Mouse (Mus musculus) liver, postnatal 0 days (tissue): Measurements from ENCODE around the gene Pmepa1. TPM values are rescaled to one million over a fixed set of nuclear protein-coding genes. Genes with fewer than 3 reads are reported as not detected.

Experiments used
- ATAC-seq: fragments of 200-750 bp; cut with Nextera tagmentation; 2 replicates; pipeline ENCODE4 v1.8.0; 2017; ENCODE audit warnings: mild to moderate bottlenecking, moderate library complexity
- DNase-seq: peaks from one replicate; pipeline ENCODE4 v3.0.0-alpha.2; 2016
- H3K27ac ChIP-seq: fragments of 300-500 bp; sonication (generic); 2 replicates; pipeline ENCODE4 v1.5.1; 2014; ENCODE audit warnings: antibody characterized with exemption, moderate library complexity, mild to moderate bottlenecking, low read depth
- H3K27me3 ChIP-seq: fragments of 300-500 bp; sonication (generic); 2 replicates; pipeline ENCODE4 v1.6.1; 2014; ENCODE audit warnings: low read length, control low read depth, mixed read lengths; ENCODE audit not compliant: insufficient read depth
- H3K36me3 ChIP-seq: fragments of 300-500 bp; sonication (generic); replicated peaks from 2 replicates; pipeline ENCODE4 v1.6.1; 2014; ENCODE audit warnings: mild to moderate bottlenecking, control low read depth, low read length, moderate library complexity, mixed read lengths; ENCODE audit not compliant: insufficient read depth
- H3K4me1 ChIP-seq: fragments of 300-500 bp; sonication (generic); 2 replicates; pipeline ENCODE4 v1.6.1; 2014; ENCODE audit warnings: antibody characterized with exemption, mild to moderate bottlenecking, control low read depth; ENCODE audit not compliant: insufficient read depth
- H3K4me2 ChIP-seq: fragments of 300-500 bp; sonication (generic); 2 replicates; pipeline ENCODE4 v1.6.1; 2014; ENCODE audit warnings: low read depth, mild to moderate bottlenecking, low read length, moderate library complexity, mixed read lengths
- H3K4me3 ChIP-seq: fragments of 300-500 bp; sonication (generic); 2 replicates; pipeline ENCODE4 v1.5.1; 2014; ENCODE audit warnings: low read depth, low read length
- H3K9ac ChIP-seq: fragments of 300-500 bp; sonication (generic); replicated peaks from 2 replicates; pipeline ENCODE4 v1.6.1; 2014; ENCODE audit warnings: mild to moderate bottlenecking, moderate library complexity
- H3K9me3 ChIP-seq: fragments of 300-500 bp; sonication (generic); 2 replicates; pipeline ENCODE4 v1.6.1; 2016; ENCODE audit warnings: mild to moderate bottlenecking, control low read depth, low read length, mixed read lengths
- CTCF ChIP-seq: sonication (generic); IDR thresholded peaks from 2 replicates; pipeline ENCODE4 v1.5.1; 2016; ENCODE audit warnings: antibody characterized with exemption, low read depth
- EP300 ChIP-seq: IDR thresholded peaks from 2 replicates; pipeline ENCODE4 v1.6.1; 2016; ENCODE audit warnings: antibody characterized with exemption, low read depth, mild to moderate bottlenecking
- WGBS: fragments of 180-500 bp; shearing (Covaris S2); extraction: QIAGEN DNeasy Blood & Tissue Kit; methylation state at CpG from one replicate; pipeline ENCODE4 v1.1.7; 2014; ENCODE audit not compliant: insufficient replicate concordance; 5-methylcytosine and 5-hydroxymethylcytosine counted together
- polyA plus RNA-seq: library from polyadenylated mRNA; unstranded; fragments of >200 nt; fragmentation: Nextera tagmentation; extraction: Ambion mirVana; gene quantifications from 2 replicates; pipeline ENCODE4 v1.2.1, GENCODE M21; 2015

The Pmepa1 gene
- polyA plus RNA-seq, 1 experiment from 2014 or later = 0.36 TPM

GRCm38 (mm10) chr2:173257610-173258009, 18.7 kb downstream of the Pmepa1 start:
- ATAC-seq = no peak
- no peak for DNase-seq
- H3K4me1 ChIP-seq = no peaks in the 10 kb centered on the region
- no peak overlapping the region for H3K27ac ChIP-seq
- no peaks in the 10 kb centered on the region for H3K27me3 ChIP-seq
- no peaks in the 10 kb centered on the region for H3K9me3 ChIP-seq
- no peak overlapping the region for H3K4me3 ChIP-seq
- WGBS = 55% methylated on average over 6 of the region's 7 CpGs
- TF ChIP-seq EP300 = no peak
- no peak for TF ChIP-seq CTCF
- H3K9ac ChIP-seq = no peak overlapping the region
- H3K36me3 ChIP-seq = no peaks in the 10 kb centered on the region
- no peak overlapping the region for H3K4me2 ChIP-seq

GRCm38 (mm10) chr2:173256552-173256949, 19.8 kb downstream of the Pmepa1 start:
- ATAC-seq (no peak), DNase-seq (no peak)
- Histone ChIP-seq H3K9me3 (no peaks in the 10 kb centered on the region), H3K4me3 (no peak overlapping the region), H3K9ac (no peak overlapping the region), H3K27me3 (no peaks in the 10 kb centered on the region), H3K27ac (no peak overlapping the region), H3K36me3 (no peaks in the 10 kb centered on the region), H3K4me2 (no peak overlapping the region), H3K4me1 (no peaks in the 10 kb centered on the region)
- TF ChIP-seq CTCF (no peak), EP300 (no peak)
- 69% methylated on average over 4 of the region's 4 CpGs for WGBS

DNA sequence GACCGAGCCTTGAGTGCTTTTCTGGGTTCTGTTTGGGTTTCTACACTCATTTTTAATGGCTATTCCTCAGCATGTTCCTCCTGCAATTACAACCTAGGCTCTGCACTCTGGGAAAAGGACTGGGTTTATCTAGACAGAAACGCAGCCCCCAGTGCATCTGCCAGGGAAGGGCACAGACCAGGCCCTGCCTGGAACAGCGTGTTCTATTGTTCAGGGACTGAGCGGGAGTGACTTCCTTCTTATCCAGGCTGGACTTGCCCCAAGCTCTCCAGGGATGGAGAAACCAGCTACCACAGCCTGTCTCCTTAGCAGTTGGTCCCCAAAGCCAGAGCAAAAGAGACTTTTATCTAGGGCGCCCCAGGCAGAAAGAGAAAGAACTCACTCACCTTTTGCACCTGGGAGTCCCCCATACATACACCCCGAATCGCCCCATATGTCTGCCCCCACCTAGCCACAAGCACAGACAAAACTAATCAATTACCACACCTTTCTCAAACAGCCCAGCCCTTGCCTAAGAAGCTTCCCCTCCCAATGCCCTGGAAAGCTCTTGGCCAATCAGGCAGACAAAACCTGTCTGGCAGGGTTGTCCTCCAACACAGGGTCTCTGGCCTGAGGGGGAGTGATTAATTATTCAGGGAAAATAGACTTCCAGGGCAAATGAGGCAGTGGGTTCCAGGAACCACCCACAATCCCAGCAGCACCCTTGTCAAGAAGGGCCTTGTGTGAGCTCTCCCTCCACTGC, 20.4 kb downstream of the Pmepa1 start:
- no peak overlapping the region for H3K9ac ChIP-seq
- TF ChIP-seq EP300 (no peak), CTCF (no peak)
- no peaks in the 10 kb centered on the region for H3K4me1 ChIP-seq
- no peaks in the 10 kb centered on the region for H3K9me3 ChIP-seq
- 60% methylated on average over 7 of the region's 7 CpGs for WGBS
- ATAC-seq (no peak), DNase-seq (no peak)
- H3K36me3 ChIP-seq = no peaks in the 10 kb centered on the region
- H3K4me2 ChIP-seq = no peak overlapping the region
- H3K27me3 ChIP-seq = no peaks in the 10 kb centered on the region
- H3K4me3 ChIP-seq = no peak overlapping the region
- no peak overlapping the region for H3K27ac ChIP-seq

GRCm38 (mm10) chr2:173253761-173254662, 22.3 kb downstream of the Pmepa1 start:
- Histone ChIP-seq H3K9ac (no peak overlapping the region), H3K4me1 (no peaks in the 10 kb centered on the region), H3K27me3 (no peaks in the 10 kb centered on the region), H3K27ac (no peak overlapping the region), H3K4me2 (no peak overlapping the region), H3K4me3 (no peak overlapping the region), H3K36me3 (no peaks in the 10 kb centered on the region), H3K9me3 (no peaks in the 10 kb centered on the region)
- ATAC-seq (no peak), DNase-seq (no peak)
- 60% methylated on average over 26 of the region's 26 CpGs for WGBS
- TF ChIP-seq CTCF = no peak
- no peak for TF ChIP-seq EP300

- ATAC-seq = no peak
- WGBS = 70% methylated on average over 9 of the region's 9 CpGs
Observed at GRCm38 (mm10) chr2:173251675-173252074, 24.7 kb downstream of the Pmepa1 start.

DNA sequence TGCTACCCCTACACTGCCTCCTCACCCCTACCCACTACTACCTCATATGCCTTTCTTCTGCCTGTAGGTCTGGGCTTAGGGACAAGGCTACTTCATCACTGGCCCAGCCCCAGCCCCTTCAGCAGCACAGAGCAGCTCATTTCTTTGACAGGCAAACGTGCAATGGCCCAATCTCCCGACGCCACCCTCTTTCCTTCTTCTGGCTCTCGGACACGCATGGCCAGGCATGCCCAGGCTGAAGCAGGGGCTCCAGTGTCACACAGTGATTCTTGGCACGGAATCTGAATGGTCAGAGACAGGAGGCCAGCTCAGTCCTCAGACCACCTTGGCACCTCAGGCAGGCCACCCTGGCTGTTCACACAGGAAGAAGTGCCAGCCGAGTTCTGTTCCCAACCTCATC, 25.2 kb downstream of the Pmepa1 start:
- H3K4me3 ChIP-seq = no peak overlapping the region
- no peak for TF ChIP-seq CTCF
- TF ChIP-seq EP300 = no peak
- no peak overlapping the region for H3K4me2 ChIP-seq
- H3K4me1 ChIP-seq = no peaks in the 10 kb centered on the region
- no peak overlapping the region for H3K9ac ChIP-seq
- 61% methylated on average over 7 of the region's 7 CpGs for WGBS
- 0 out of 2 replicates have a peak, but pooled peaks cover 3% of the 10 kb centered on the region for H3K27me3 ChIP-seq
- no peaks in the 10 kb centered on the region for H3K9me3 ChIP-seq
- H3K36me3 ChIP-seq = no peaks in the 10 kb centered on the region
- no peak overlapping the region for H3K27ac ChIP-seq
- DNase-seq = no peak
- ATAC-seq = no peak

More at GRCm38 (mm10) chr2:173251675-173252074, 24.7 kb downstream of the Pmepa1 start:
- Histone ChIP-seq H3K4me3 (no peak overlapping the region), H3K9ac (no peak overlapping the region), H3K4me2 (no peak overlapping the region), H3K27ac (no peak overlapping the region), H3K27me3 (0 out of 2 replicates have a peak, but pooled peaks cover under 1% of the 10 kb centered on the region), H3K36me3 (no peaks in the 10 kb centered on the region), H3K9me3 (no peaks in the 10 kb centered on the region), H3K4me1 (no peaks in the 10 kb centered on the region)
- no peak for TF ChIP-seq EP300
- no peak for TF ChIP-seq CTCF
- no peak for DNase-seq
